Mouse (Mus musculus) erythroblast, embryonic 14.5 days (primary cell): Measurements from ENCODE around the gene Wdr63.

Experiments
- GATA1 ChIP-seq: IDR thresholded peaks from 2 replicates; pipeline ENCODE4 v1.6.1; 2012; ENCODE audit warnings: low read length, inconsistent platforms, mixed read lengths
- TAL1 ChIP-seq: IDR thresholded peaks from 3 replicates; pipeline ENCODE4 v1.6.1; 2012; ENCODE audit warnings: low read length, inconsistent platforms, mixed read lengths

- no peak for TF ChIP-seq GATA1
- TF ChIP-seq TAL1, result no peak
Observed at GRCm38 (mm10) chr3:146051277-146052007, 56.5 kb downstream of the Wdr63 start.
